In the genomic region with DNA sequence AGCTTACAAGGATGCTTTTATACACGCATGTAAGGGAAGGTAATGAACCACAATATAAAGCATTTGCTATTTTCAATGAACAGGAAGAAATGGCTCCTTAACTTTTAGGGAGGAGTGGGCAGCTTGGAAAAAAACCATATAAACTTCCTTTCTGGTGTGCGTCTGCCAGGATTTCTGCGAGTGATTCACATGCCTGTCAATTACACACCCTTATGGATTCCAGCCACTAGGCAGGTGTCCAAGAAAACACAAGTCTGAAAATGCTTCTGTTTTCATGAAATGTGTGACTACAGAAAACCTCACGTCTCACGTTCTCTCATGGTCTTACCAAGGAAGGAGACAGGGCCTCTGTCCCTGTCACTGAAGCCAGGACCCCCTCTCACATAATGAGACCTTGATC, we compare ENCODE assay signal across 10 mouse cellular contexts.
DNase-seq lines count a peak whose midpoint lies in the region; ATAC-seq lines count a peak whose summit lies in the region.
"Had no signal": no experiment of that assay in that cellular context is flagged by ENCODE, and none has a peak within 500 bp of the region (broad histone marks: within the 10 kb centered on the region; RNA-seq: fewer than 3 reads in every experiment).

No protein-coding gene starts in this region.

- H3K9me3 ChIP-seq in intestine, embryonic 16.5 days (ENCODE audit: control insufficient read depth, low read length) = no peaks in the 10 kb centered on the region

- 0 out of 2 replicates have a peak, but pooled peaks cover 2% of the 10 kb centered on the region for H3K4me1 ChIP-seq in intestine, embryonic 16.5 days (ENCODE audit: control insufficient read depth, insufficient read depth, low read length)

- no peak overlapping the region for H3K4me2 ChIP-seq in intestine, embryonic 16.5 days (ENCODE audit: low read depth, low read length)

- DNase-seq in cerebellum, postnatal 10 days = peak; percentile 57 to 59
- no peak for DNase-seq in cerebellum, adult 8-10 months
- DNase-seq in layer of hippocampus, adult 18-20 months (ENCODE audit: low spot score in 2 of 2) = peak; percentile 35 to 40
- DNase-seq in layer of hippocampus, postnatal 25 days (ENCODE audit: extremely low spot score in 1 of 2, low spot score in 1 of 2) = no peak
- DNase-seq in adrenal gland, postnatal 36 days = peak; percentile 52 to 69
- DNase-seq in lung, postnatal 10 days = peak; percentile 66
- DNase-seq in spleen, adult 12 weeks (ENCODE audit: low spot score) = no peak

- no peak overlapping the region for H3K4me3 ChIP-seq in intestine, embryonic 16.5 days (ENCODE audit: low read length)
- H3K4me3 ChIP-seq: layer of hippocampus, adult 2 months had no signal

- WGBS in intestine, embryonic 16.5 days = 52% methylated on average over 5 of the region's 5 CpGs

- H3K27me3 ChIP-seq in intestine, embryonic 16.5 days (replicated peaks; ENCODE audit: control insufficient read depth, insufficient read depth, low read length) = no peaks in the 10 kb centered on the region

- no peak overlapping the region for H3K9ac ChIP-seq in intestine, embryonic 16.5 days (ENCODE audit: low read depth, low read length)

- H3K36me3 ChIP-seq in intestine, embryonic 16.5 days (ENCODE audit: control insufficient read depth, insufficient read depth, low read length) = no peaks in the 10 kb centered on the region

- H3K27ac ChIP-seq in intestine, embryonic 16.5 days (ENCODE audit: low read length) = no peak overlapping the region
- H3K27ac ChIP-seq: layer of hippocampus, adult 2 months had no signal

- no peak for ATAC-seq in intestine, embryonic 16.5 days
- ATAC-seq: CD4-positive, CD25-positive, alpha-beta regulatory T cell, adult 4 months had no signal

Comparison
In these comparisons a context has a peak if more than half of its experiments do, and no peak if none do; other contexts are left out.
1. DNase-seq: peak in cerebellum, postnatal 10 days (2 of 2), layer of hippocampus, adult 18-20 months (2 of 2), adrenal gland, postnatal 36 days (2 of 2) and lung, postnatal 10 days (single experiment); none in cerebellum, adult 8-10 months (single experiment), layer of hippocampus, postnatal 25 days (0 of 2) and spleen, adult 12 weeks (single experiment).